Mouse (Mus musculus) adrenal gland, postnatal 4 days (tissue): Measurements from ENCODE around the gene Olfr724. TPM values are rescaled to one million over a fixed set of nuclear protein-coding genes. Genes with fewer than 3 reads are reported as not detected.
"Not testable (repeated sequence)": the region's sequence is repeated elsewhere in the genome, so short reads cannot be mapped to it uniquely, and the experiment has no call there.

Source experiments
- DNase-seq, 2 experiments: peaks; one replicate each; pipeline ENCODE4 v3.0.0; 2021 to 2022; ENCODE audit warnings: low spot score in 2 of 2, mixed read lengths in 2 of 2
- long read RNA-seq, 2 experiments: library from polyadenylated mRNA; stranded (forward); transcript quantifications; one replicate each; pipeline ENCODE4 v2.0.0; 2021
- total RNA-seq, 2 experiments: library from RNA; stranded (reverse); gene quantifications; 2 replicates each; pipeline ENCODE4 v1.2.3; 2021

Gene Olfr724
- not detected for total RNA-seq
- long read RNA-seq, experiment 1: 0 reads
- long read RNA-seq, experiment 2: 0 reads

DNA sequence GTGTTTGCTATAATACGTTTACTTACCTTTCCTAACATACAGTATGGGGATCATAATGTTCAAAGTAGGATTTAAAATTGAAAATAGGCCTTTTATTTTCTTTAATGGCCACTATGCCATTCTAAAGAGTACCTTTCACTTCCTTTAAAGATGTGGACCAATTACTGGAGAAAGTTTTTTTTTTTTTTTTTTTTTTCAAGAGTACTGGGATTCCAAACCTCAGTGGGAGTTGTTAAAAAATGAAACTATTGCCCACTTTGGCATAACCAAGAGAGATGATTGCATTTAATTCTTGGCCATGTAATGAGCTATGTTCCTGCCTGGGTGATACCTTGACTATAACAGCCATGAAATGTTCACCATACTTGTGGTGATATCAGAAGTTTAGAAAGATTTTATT, at the start of gene Olfr724:
Gene Olfr724 (minus strand): TSS at position 101 of the 400 bp plus-strand sequence.
- not testable (repeated sequence) for DNase-seq

DNA sequence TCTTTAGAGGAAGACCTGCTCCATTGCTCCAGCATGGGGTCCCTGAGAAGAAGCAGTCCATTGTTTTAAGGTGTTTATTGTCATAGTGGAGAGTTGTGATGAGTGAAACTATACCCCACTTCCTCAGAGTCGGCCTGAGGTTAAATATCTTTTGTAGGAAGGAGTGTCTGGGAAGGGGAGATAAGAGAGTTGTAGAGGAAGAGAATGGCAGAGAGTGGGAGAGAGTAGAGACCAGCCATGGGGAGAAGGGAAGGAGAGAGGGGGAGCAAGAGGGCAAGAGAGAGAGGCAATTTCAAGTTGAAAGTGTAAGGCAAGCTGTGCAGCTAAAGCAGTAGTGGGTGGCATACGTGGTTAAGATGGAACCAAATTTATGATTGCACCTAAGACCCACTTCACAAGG, 7.2 kb downstream of the Olfr724 start:
- DNase-seq: no peak

DNA sequence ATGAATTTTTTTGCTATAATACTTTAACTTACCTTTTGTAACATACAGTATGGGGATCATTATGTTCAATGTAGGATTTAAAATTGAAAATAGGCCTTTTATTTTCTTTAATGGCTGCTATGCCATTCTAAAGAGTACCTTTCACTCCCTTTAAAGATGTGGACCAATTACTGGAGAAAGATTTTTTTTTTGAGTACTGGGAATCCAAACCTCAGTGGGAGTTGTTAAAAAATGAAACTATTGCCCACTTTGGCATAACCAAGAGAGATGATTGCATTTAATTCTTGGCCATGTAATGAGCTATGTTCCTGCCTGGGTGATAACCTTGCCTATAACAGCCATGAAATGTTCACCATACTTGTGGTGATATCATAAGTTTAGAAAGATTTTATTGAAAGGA, 31.4 kb downstream of the Olfr724 start, which contains the start of gene Olfr723:
Gene Olfr723 (minus strand): TSS at position 101 of the 400 bp plus-strand sequence.
- not testable (repeated sequence) for DNase-seq

Other genes starting within 250 kb of the Olfr724 start
- gene Armh4, start 179.9 kb downstream of the Olfr724 start, total RNA-seq: 1 to 10 TPM; 3.2 to 3.6 TPM
- not detected for gene Olfr722, start 61.3 kb downstream of the Olfr724 start, total RNA-seq
- not detected for gene Olfr723, start 31.5 kb downstream of the Olfr724 start, total RNA-seq
- not detected for gene Olfr725, start 77.1 kb upstream of the Olfr724 start, total RNA-seq
- gene Olfr726, start 127.7 kb upstream of the Olfr724 start, total RNA-seq: not detected
- not detected for gene Olfr727, start 159.9 kb upstream of the Olfr724 start, total RNA-seq
- not detected for gene Olfr728, start 179.4 kb upstream of the Olfr724 start, total RNA-seq
- not detected for gene Olfr729, start 189.6 kb upstream of the Olfr724 start, total RNA-seq
- gene Olfr730, start 224.9 kb upstream of the Olfr724 start, total RNA-seq: not detected